Mouse (Mus musculus) G1E-ER4 (cell line): ENCODE results near the gene Ccdc17. TPM values are rescaled to one million over a fixed set of nuclear protein-coding genes. Genes with fewer than 3 reads are reported as not detected.

Source experiments
- GATA1 ChIP-seq: IDR thresholded peaks from one replicate; pipeline ENCODE4 v1.8.0; 2012; ENCODE audit warnings: low read length, inconsistent platforms
- polyA plus RNA-seq: library from polyadenylated mRNA; stranded (reverse); fragments of >175 nt; gene quantifications from 2 replicates; pipeline ENCODE4 v1.2.3, GENCODE M21; 2012

Gene Ccdc17
- polyA plus RNA-seq: 0.43 and 0.97 TPM in 2 replicates

- no peak for TF ChIP-seq GATA1
These were observed at the start of gene Ccdc17 for GRCm38 (mm10) chr4:116596379-116596778. TSS of gene Ccdc17 (plus strand) at chr4:116596654.

- TF ChIP-seq GATA1: no peak
These were observed 46.0 kb upstream of the Ccdc17 start for GRCm38 (mm10) chr4:116550432-116550831.

DNA sequence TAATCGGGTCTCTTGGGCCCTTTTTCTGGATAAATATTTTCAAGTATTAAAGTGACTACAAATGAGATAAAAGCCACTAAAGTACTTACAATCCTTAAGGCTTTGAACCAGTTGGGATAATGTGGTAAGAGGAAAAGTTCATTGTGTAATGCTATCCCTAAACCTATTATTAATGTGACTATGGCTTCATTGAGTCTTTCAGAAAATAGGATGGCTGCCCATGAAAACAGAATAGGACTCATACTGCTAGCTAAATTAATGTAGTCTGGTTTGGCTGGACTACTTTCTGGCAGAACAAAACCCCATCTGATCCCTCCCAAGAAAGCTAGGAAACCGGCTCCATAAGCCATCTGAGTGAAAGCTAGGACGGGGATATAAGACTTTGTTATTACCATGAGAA lies 43.4 kb upstream of the Ccdc17 start:
- no peak for TF ChIP-seq GATA1

DNA sequence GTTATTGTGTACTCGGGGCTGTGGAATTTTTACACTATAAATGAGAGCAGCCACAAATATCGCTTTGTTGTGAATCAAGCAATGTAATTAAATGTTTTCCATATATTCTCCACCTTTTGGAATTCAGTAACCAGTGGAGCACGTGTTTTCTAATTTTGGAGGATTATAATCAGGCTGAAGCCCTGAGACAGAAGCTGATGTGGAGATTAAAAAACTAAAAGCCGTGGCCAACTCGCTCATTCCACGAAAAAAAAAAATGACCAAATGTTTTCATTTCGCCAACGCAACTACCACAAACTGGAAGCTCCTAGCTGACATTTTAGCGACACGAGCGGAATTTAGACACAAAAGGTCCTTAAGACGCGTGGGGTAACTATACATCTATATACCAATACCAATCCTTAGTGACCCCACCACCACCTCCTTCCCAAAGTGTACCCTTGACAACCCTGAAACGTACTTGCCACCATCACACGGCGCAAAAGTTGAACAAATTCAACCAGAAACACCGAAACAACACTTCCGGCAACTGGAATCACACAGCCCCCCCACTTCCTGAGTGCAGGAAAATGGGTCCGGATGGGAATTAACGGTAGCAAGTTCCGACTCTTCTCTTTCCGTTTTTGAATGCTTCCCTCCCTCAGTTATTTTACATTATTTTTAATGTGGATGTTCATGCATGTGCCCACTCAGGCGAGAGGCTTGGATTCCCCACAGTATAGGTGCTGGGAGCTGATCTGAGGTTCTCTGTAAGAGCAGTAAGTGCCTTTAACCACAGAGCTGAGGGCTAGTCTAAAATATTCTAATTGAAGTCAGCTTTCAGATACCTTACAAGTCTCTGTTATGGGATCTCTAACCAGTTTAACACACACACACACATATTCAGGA lies 40.8 kb upstream of the Ccdc17 start, which contains the start of gene Tmem69:
Gene Tmem69 (minus strand): TSS at position 524 of the 888 bp plus-strand sequence.
- no peak for TF ChIP-seq GATA1

GRCm38 (mm10) chr4:116556561-116557305 lies 39.7 kb upstream of the Ccdc17 start:
- no peak for TF ChIP-seq GATA1

- TF ChIP-seq GATA1: no peak
These were observed 38.9 kb upstream of the Ccdc17 start, which contains the start of gene Gpbp1l1 for GRCm38 (mm10) chr4:116557306-116558121. TSS of gene Gpbp1l1 (plus strand) at chr4:116557658.

GRCm38 (mm10) chr4:116558151-116558882 lies 38.1 kb upstream of the Ccdc17 start:
- TF ChIP-seq GATA1: no peak

DNA sequence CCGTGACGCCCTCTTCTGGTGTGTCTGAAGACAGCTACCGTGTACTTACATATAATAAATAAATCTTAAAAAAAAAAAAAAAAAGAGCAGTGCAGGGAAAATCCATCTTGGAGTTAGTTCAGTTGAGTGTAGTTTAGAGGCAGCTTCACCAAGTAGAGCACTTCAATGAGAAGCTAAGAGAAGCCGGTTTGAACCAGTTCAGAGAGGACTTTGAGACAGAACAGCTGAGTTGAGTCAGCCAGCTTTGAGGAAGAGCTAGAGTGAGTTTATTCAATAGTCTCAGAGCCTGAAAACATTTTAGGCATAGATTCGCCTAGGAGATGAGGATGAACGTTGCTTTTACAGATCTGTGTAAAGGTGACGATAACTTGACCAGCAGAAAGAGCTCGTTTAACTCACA lies 661 bp upstream of the Ccdc17 start:
- no peak for TF ChIP-seq GATA1

GRCm38 (mm10) chr4:116596978-116597881 lies 776 bp downstream of the Ccdc17 start:
- no peak for TF ChIP-seq GATA1

DNA sequence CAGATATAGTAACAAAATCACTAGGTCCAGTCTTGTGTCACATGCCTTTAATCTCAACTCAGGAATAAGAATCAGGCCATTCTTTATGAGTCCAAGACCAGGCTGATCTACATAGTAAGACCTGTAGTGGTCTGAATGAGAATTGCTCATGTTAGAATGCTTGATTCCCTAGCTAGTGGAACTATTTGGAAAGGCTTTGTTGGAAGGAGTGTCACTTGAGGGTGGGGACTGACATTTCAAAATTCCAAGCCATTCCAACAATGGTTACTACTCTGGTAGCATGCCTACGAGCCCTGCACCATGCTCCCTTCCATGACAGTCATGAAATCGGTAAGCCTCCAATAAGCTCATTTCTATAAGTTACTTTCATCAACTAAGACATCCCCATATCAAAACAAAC lies 16.2 kb downstream of the Ccdc17 start:
- no peak for TF ChIP-seq GATA1

GRCm38 (mm10) chr4:116615237-116615636 lies 18.8 kb downstream of the Ccdc17 start:
- TF ChIP-seq GATA1: no peak

DNA sequence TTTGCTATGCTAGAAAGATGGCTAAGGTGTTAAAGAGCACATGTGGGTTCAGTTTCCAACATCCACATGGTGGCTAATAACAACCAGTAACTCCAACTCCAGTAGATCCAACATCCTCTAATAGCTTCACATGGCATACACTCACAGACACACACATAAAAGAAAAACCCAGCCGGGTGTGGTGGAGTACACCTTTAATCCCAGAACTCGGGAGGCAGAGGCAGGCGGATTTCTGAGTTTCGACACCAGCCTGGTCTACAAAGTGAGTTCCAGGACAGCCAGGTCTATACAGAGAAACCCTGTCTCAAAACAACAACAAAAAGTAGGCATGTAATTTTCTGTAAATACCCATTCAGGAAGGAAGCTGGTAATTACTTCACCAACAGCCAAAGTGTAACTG lies 28.4 kb downstream of the Ccdc17 start:
- TF ChIP-seq GATA1: no peak

- no peak for TF ChIP-seq GATA1
These were observed 30.4 kb downstream of the Ccdc17 start for GRCm38 (mm10) chr4:116626658-116627358.

GRCm38 (mm10) chr4:116627359-116627716 lies 30.9 kb downstream of the Ccdc17 start:
- TF ChIP-seq GATA1: no peak
